Mouse (Mus musculus) kidney, postnatal 0 days (tissue): Measurements from ENCODE around the gene Nrarp. TPM values are rescaled to one million over a fixed set of nuclear protein-coding genes. Genes with fewer than 3 reads are reported as not detected.

Experiments used
- ATAC-seq: fragments of 200-750 bp; cut with Nextera tagmentation; replicated peaks from 2 replicates; pipeline ENCODE4 v1.8.0; 2017; ENCODE audit warnings: low read depth, moderate number of reproducible peaks, moderate TSS enrichment, moderate library complexity; ENCODE audit not compliant: low FRiP score
- DNase-seq: peaks from one replicate; pipeline ENCODE4 v3.0.0-alpha.2; 2016; ENCODE audit warnings: low spot score
- H3K27ac ChIP-seq: fragments of 300-500 bp; sonication (generic); 2 replicates; pipeline ENCODE4 v1.5.1; 2014; ENCODE audit warnings: mild to moderate bottlenecking
- H3K27me3 ChIP-seq: fragments of 300-500 bp; sonication (generic); 2 replicates; pipeline ENCODE4 v1.6.1; 2014; ENCODE audit warnings: low read length, mixed read lengths; ENCODE audit not compliant: insufficient read depth
- H3K36me3 ChIP-seq: fragments of 300-500 bp; sonication (generic); 2 replicates; pipeline ENCODE4 v1.6.1; 2014; ENCODE audit warnings: low read length, mixed read lengths; ENCODE audit not compliant: insufficient read depth
- H3K4me1 ChIP-seq: fragments of 300-500 bp; sonication (generic); replicated peaks from 2 replicates; pipeline ENCODE4 v1.6.1; 2014; ENCODE audit warnings: antibody characterized with exemption, low read length, mixed read lengths; ENCODE audit not compliant: insufficient read depth
- H3K4me2 ChIP-seq: fragments of 300-500 bp; sonication (generic); 2 replicates; pipeline ENCODE4 v1.6.1; 2014; ENCODE audit warnings: mild to moderate bottlenecking, low read length, moderate library complexity, mixed read lengths
- H3K4me3 ChIP-seq: fragments of 300-500 bp; sonication (generic); replicated peaks from 2 replicates; pipeline ENCODE4 v1.5.1; 2014; ENCODE audit warnings: low read depth, low read length
- H3K9ac ChIP-seq: fragments of 300-500 bp; sonication (generic); 2 replicates; pipeline ENCODE4 v1.6.1; 2014; ENCODE audit warnings: low read depth, low read length
- H3K9me3 ChIP-seq: fragments of 300-500 bp; sonication (generic); replicated peaks from 2 replicates; pipeline ENCODE4 v1.6.1; 2016; ENCODE audit warnings: low read length, inconsistent platforms, mixed read lengths
- CTCF ChIP-seq: IDR thresholded peaks from 2 replicates; pipeline ENCODE4 v1.5.1; 2016; ENCODE audit warnings: antibody characterized with exemption, low read depth, mild to moderate bottlenecking, moderate library complexity
- WGBS: fragments of 180-500 bp; shearing (Covaris S2); extraction: QIAGEN DNeasy Blood & Tissue Kit; methylation state at CpG from one replicate; pipeline ENCODE4 v1.1.7; 2014; 5-methylcytosine and 5-hydroxymethylcytosine counted together
- polyA plus RNA-seq: library from polyadenylated mRNA; unstranded; fragments of >200 nt; fragmentation: Nextera tagmentation; extraction: Ambion mirVana; gene quantifications from 2 replicates; pipeline ENCODE4 v1.2.1, GENCODE M21; 2015

Gene Nrarp
- polyA plus RNA-seq, 1 experiment from 2014 or later = 21.6 TPM

DNA sequence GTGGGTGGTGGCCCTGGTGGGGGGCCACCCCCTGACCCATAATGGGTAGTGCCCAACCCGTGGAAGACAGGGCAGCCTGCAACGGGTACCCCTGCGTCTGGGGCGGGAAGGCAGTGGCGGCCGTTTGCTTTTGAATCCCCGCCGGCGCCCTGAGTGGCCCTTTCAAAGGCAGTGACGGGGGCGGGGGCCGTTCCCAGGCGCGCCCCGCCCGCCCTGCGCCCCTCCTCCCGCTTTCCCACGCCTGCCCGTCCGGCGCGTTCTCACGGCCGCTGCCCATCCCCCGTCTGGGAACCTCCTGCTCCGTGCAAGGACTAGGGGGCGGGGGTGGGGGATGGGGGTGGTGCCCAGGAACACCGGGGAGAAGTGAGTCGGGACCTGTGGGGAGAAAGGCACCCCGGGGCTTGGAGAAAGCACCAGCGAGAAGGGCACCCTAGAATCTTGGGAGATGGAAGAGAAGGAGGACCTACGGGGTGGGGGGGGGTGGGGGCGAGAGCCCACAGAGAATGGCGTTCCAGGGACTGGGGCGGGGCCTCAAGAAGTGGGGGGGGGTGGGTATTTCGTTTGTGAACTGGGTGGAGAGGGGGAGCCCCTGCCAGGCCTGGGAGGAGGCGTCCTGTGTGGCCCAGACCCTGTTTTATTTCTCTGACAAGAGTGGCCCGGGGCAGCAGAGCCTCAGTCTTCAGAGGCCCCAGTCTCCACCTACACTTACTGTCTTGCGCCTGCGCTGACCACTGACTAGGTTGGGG, 12.5 kb upstream of the Nrarp start:
- peak; percentile 78 for DNase-seq
- no peaks in the 10 kb centered on the region for H3K36me3 ChIP-seq
- H3K9me3 ChIP-seq = no peaks in the 10 kb centered on the region
- under 1% methylated on average over 39 of the region's 41 CpGs for WGBS
- no peak for TF ChIP-seq CTCF
- peak overlapping the region; percentile 83 for H3K27ac ChIP-seq
- H3K9ac ChIP-seq = peak overlapping the region; percentile 62
- H3K4me2 ChIP-seq = peak overlapping the region; percentile 95
- H3K4me1 ChIP-seq = peaks cover 31% of the 10 kb centered on the region
- ATAC-seq = peak; percentile 52
- peak overlapping the region; percentile 47 for H3K4me3 ChIP-seq
- no peaks in the 10 kb centered on the region for H3K27me3 ChIP-seq

DNA sequence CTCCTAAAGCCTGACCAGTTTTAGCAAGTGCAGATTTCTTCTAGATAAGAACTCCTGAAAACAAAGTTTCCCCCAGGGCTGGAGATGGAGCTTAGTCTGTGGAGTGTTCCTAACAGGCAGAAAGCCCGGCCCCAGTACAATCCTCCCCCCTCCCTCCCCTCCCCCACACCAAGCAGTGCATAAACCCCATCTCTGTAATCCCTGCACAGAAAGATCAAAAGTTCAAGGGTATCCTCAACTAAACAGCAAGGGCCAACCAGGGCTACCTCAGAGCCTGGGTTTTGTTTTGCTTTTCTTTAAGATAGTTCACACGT, 11.9 kb upstream of the Nrarp start:
- peak overlapping the region; percentile 47 for H3K4me3 ChIP-seq
- peak overlapping the region; percentile 83 for H3K27ac ChIP-seq
- peaks cover 25% of the 10 kb centered on the region for H3K4me1 ChIP-seq
- DNase-seq (no peak), ATAC-seq (peak; percentile 11; the same call in 1 of the 2 replicates)
- H3K9me3 ChIP-seq = no peaks in the 10 kb centered on the region
- no peaks in the 10 kb centered on the region for H3K27me3 ChIP-seq
- WGBS = 23% methylated on average over 2 of the region's 2 CpGs
- no peak for TF ChIP-seq CTCF
- H3K9ac ChIP-seq = peak overlapping the region; percentile 62; the same call in 1 of the 2 replicates
- H3K36me3 ChIP-seq = no peaks in the 10 kb centered on the region
- H3K4me2 ChIP-seq = peak overlapping the region; percentile 95

DNA sequence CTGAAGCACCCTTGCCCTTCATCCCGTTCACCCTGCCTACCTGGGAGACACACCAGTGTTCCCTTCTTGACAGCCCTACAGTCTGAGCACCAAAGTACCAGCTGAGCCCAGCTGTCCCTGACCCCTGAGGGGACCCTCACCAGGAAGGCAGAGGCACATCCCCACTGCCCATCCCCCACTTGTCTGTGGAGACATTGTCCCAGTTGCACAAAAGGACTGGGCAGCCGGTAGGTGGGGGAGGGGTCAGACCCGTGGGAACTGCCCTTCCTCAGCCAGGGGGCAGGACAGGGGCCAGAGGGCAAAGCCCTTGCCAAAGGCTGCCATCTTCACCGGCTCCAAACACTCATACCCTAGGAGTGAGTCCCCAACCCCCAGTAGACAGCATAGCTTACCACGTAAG, 10.8 kb upstream of the Nrarp start:
- Histone ChIP-seq H3K9me3 (no peaks in the 10 kb centered on the region), H3K9ac (no peak overlapping the region), H3K36me3 (no peaks in the 10 kb centered on the region), H3K4me1 (peaks cover 19% of the 10 kb centered on the region), H3K27me3 (no peaks in the 10 kb centered on the region), H3K27ac (0 out of 2 replicates have a peak overlapping the region, but pooled peaks have one; percentile 6), H3K4me3 (no peak overlapping the region), H3K4me2 (no peak overlapping the region)
- no peak for TF ChIP-seq CTCF
- WGBS = 29% methylated on average over 5 of the region's 5 CpGs
- no peak for ATAC-seq
- DNase-seq = no peak

DNA sequence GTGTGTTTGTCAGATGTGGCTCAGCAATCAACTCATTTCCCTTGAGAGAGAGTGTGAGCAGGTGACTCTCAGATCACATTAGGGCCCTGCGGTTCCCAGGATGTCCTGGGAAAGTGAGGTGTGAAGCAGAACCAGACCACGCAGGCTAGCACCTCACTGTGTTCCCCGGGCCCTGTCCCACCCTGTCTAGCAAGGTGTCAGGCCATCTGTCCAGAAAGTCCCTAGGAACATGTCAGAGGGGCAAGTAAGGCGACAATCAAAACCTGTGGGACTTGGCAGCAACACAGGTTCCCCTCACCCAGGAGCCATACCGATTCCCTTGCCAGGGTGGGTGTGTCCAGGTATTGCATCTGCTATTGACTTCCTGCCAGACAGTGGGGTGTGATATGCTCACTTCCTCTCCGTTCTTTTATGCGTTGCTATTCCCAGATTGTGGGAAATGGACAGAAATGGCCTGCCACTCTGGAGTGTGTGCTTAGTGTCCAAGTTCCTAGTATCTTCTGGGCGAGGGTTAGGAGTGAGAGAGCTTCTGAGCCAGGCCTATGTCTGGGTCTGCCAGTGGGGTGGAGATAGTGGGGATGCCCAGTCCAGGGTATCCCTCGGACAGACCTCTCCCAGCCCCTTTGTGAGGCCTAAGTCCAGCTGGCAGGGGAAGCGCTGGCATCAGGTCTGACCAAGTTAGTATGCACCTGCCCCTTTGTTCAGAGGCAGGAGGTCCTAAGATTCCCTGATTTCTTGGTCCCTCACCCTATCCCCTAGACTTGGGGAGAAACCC, 10.0 kb upstream of the Nrarp start:
- no peaks in the 10 kb centered on the region for H3K36me3 ChIP-seq
- no peak overlapping the region for H3K4me3 ChIP-seq
- no peak for ATAC-seq
- H3K9me3 ChIP-seq = no peaks in the 10 kb centered on the region
- H3K4me2 ChIP-seq = no peak overlapping the region
- no peaks in the 10 kb centered on the region for H3K27me3 ChIP-seq
- peaks cover 21% of the 10 kb centered on the region for H3K4me1 ChIP-seq
- no peak overlapping the region for H3K9ac ChIP-seq
- DNase-seq = no peak
- no peak for TF ChIP-seq CTCF
- 46% methylated on average over 10 of the region's 10 CpGs for WGBS
- 0 out of 2 replicates have a peak overlapping the region, but pooled peaks have one; percentile 6 for H3K27ac ChIP-seq

DNA sequence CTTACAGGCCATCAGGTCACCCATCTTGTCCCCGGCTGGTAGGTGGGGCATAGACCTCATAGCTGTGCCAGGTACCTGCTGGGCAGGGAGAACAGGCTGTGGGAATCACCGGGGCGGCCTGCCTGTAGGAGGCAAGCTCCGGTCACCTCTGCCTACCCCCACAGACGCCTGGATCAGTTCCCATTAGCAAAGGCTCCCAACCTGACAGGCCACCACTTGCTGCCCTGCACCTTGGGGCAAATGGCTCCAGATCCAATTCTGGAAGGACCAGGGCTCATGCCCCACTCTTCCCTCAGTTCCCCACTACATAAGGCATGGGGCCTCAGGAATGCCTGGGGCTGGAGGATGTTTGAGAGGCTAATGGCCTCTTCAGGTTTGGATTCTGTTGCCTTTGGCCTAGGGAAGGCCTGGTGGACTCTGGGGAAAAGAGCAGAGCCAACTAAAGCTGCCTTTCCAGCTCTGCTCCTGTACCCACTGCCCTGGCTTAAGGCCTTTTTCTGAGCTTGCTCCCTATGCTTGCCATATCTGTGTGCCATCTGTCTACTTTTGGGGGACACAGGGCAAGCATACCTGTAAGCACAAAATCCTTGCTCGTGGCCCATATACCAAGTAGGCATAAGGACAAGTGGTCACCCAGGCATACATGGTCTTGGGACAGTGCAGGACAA, 9.3 kb upstream of the Nrarp start:
- DNase-seq = no peak
- Histone ChIP-seq H3K36me3 (no peaks in the 10 kb centered on the region), H3K4me1 (peaks cover 27% of the 10 kb centered on the region), H3K4me2 (no peak overlapping the region), H3K9ac (no peak overlapping the region), H3K9me3 (no peaks in the 10 kb centered on the region), H3K27ac (no peak overlapping the region), H3K4me3 (no peak overlapping the region), H3K27me3 (no peaks in the 10 kb centered on the region)
- WGBS = 83% methylated on average over 6 of the region's 6 CpGs
- TF ChIP-seq CTCF = no peak
- ATAC-seq = no peak

DNA sequence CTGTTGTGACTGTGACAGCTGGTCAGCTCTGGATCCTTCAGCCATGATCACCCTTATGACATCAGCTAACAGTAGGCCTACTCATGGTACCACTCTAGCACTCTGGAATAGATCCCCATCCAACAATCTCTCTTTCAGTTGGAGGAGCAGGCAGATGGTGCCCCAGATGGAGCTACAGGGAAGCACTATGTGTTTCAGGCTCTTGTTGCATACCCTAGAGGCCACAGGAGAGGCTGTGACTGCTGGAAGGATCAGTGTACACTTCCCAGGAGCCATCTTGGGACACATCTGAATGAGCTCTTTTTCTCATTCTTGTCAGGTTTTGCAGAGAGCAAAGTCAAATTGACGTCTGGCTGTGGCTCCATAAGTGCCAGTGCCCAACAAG, 8.8 kb upstream of the Nrarp start:
- 63% methylated on average over 1 of the region's 1 CpGs for WGBS
- H3K4me1 ChIP-seq = peaks cover 32% of the 10 kb centered on the region
- H3K9me3 ChIP-seq = no peaks in the 10 kb centered on the region
- no peak for DNase-seq
- H3K27ac ChIP-seq = no peak overlapping the region
- H3K27me3 ChIP-seq = no peaks in the 10 kb centered on the region
- ATAC-seq = no peak
- H3K9ac ChIP-seq = no peak overlapping the region
- H3K4me3 ChIP-seq = no peak overlapping the region
- no peak overlapping the region for H3K4me2 ChIP-seq
- no peaks in the 10 kb centered on the region for H3K36me3 ChIP-seq
- no peak for TF ChIP-seq CTCF
